Mouse (Mus musculus) CH12.LX (cell line): ENCODE results near the gene Gm20532. TPM values are rescaled to one million over a fixed set of nuclear protein-coding genes. Genes with fewer than 3 reads are reported as not detected.

Experiments used
- DNase-seq: peaks from one replicate; pipeline ENCODE4 v3.0.0-alpha.2; 2013; ENCODE audit errors: extremely low read depth
- H3K27ac ChIP-seq: 2 replicates; pipeline ENCODE4 v1.5.1; 2012; ENCODE audit warnings: low read depth, mild to moderate bottlenecking, control low read depth, moderate library complexity; ENCODE audit not compliant: insufficient read depth
- H3K27me3 ChIP-seq: replicated peaks from 2 replicates; pipeline ENCODE3; 2012; ENCODE audit warnings: inconsistent platforms
- H3K36me3 ChIP-seq, 2 experiments: replicated peaks in 1 of 2; 2 replicates each; pipeline versions ENCODE3 to v1.6.1; 2012; ENCODE audit warnings: inconsistent platforms in 1 of 2, low read length in 1 of 2, mild to moderate bottlenecking in 1 of 2, mixed read lengths in 1 of 2, moderate library complexity in 1 of 2; ENCODE audit not compliant: control insufficient read depth in 1 of 2, insufficient read depth in 1 of 2
- H3K4me1 ChIP-seq, 2 experiments: 2 replicates each; pipeline ENCODE4 v1.6.1; 2012; ENCODE audit warnings: inconsistent platforms in 1 of 2, moderate library complexity in 1 of 2; ENCODE audit not compliant: insufficient read depth in 2 of 2, control insufficient read depth in 1 of 2
- H3K4me2 ChIP-seq: 2 replicates; pipeline ENCODE4 v1.6.1; 2012; ENCODE audit warnings: low read depth, mild to moderate bottlenecking, control low read depth; ENCODE audit not compliant: poor library complexity, insufficient read depth, severe bottlenecking
- H3K4me3 ChIP-seq, 3 experiments: fragments of 150-350 bp in 1 of 3; sonication (generic) in 1 of 3; replicated peaks in 1 of 3; 2 replicates each; pipeline versions ENCODE3 to v1.5.1; 2011 to 2012; ENCODE audit warnings: low read depth in 2 of 3, low read length in 2 of 3, mild to moderate bottlenecking in 2 of 3, moderate library complexity in 2 of 3, control low read depth in 1 of 3, improper control_type of control experiment in 1 of 3, inconsistent platforms in 1 of 3, mixed read lengths in 1 of 3; ENCODE audit not compliant: poor library complexity in 1 of 3
- H3K79me2 ChIP-seq: replicated peaks from 2 replicates; pipeline ENCODE4 v1.6.1; 2012; ENCODE audit warnings: mild to moderate bottlenecking, moderate library complexity; ENCODE audit not compliant: control insufficient read depth, poor library complexity, insufficient read depth, severe bottlenecking; ENCODE audit errors: extremely low read depth
- H3K9ac ChIP-seq: 2 replicates; pipeline ENCODE4 v1.6.1; 2012; ENCODE audit warnings: low read depth, mild to moderate bottlenecking, control low read depth, moderate library complexity; ENCODE audit not compliant: insufficient read depth
- H3K9me3 ChIP-seq: replicated peaks from 2 replicates; pipeline ENCODE3; 2012; ENCODE audit warnings: low read length, inconsistent platforms, mixed read lengths
- BHLHE40 ChIP-seq: IDR thresholded peaks from 2 replicates; pipeline ENCODE4 v1.6.1; 2011; ENCODE audit warnings: mild to moderate bottlenecking, low read depth, low read length, improper control_type of control experiment
- E2F4 ChIP-seq: IDR thresholded peaks from 2 replicates; pipeline ENCODE4 v1.6.1; 2011; ENCODE audit warnings: low read depth, low read length, improper control_type of control experiment; ENCODE audit not compliant: insufficient replicate concordance
- ETS1 ChIP-seq: conservative IDR thresholded peaks from 2 replicates; pipeline ENCODE4 v1.6.1; 2012; ENCODE audit warnings: low read depth, mild to moderate bottlenecking, inconsistent platforms, low read length, improper control_type of control experiment, moderate library complexity
- HCFC1 ChIP-seq: IDR thresholded peaks from 2 replicates; pipeline ENCODE4 v1.6.1; 2012; ENCODE audit warnings: low read depth, mild to moderate bottlenecking, inconsistent platforms, low read length, improper control_type of control experiment
- IRF4 ChIP-seq: IDR thresholded peaks from 2 replicates; pipeline ENCODE4 v1.6.1; 2014; ENCODE audit warnings: low read depth, mild to moderate bottlenecking, inconsistent platforms, low read length, improper control_type of control experiment
- JUN ChIP-seq: IDR thresholded peaks from 2 replicates; pipeline ENCODE4 v1.6.1; 2011; ENCODE audit warnings: low read depth, mild to moderate bottlenecking, low read length, improper control_type of control experiment, moderate library complexity; ENCODE audit not compliant: insufficient read depth
- KAT2A ChIP-seq: IDR thresholded peaks from 2 replicates; pipeline ENCODE4 v1.6.1; 2012; ENCODE audit warnings: low read length, improper control_type of control experiment, inconsistent platforms; ENCODE audit not compliant: insufficient replicate concordance
- MAFK ChIP-seq: IDR thresholded peaks from 2 replicates; pipeline ENCODE4 v1.6.1; 2011; ENCODE audit warnings: low read length, improper control_type of control experiment; ENCODE audit not compliant: insufficient replicate concordance
- MAX ChIP-seq: IDR thresholded peaks from 2 replicates; pipeline ENCODE4 v1.6.1; 2011; ENCODE audit warnings: low read length, improper control_type of control experiment
- MAZ ChIP-seq: IDR thresholded peaks from 2 replicates; pipeline ENCODE4 v1.6.1; 2012; ENCODE audit warnings: low read depth, mild to moderate bottlenecking, inconsistent platforms, low read length, improper control_type of control experiment, moderate library complexity
- MXI1 ChIP-seq: IDR thresholded peaks from 2 replicates; pipeline ENCODE4 v1.6.1; 2011; ENCODE audit warnings: mild to moderate bottlenecking, low read depth, low read length, improper control_type of control experiment
- NELFE ChIP-seq: IDR thresholded peaks from 2 replicates; pipeline ENCODE4 v1.6.1; 2011; ENCODE audit warnings: low read depth, low read length, improper control_type of control experiment
- NRF1 ChIP-seq: IDR thresholded peaks from 2 replicates; pipeline ENCODE4 v1.6.1; 2014; ENCODE audit warnings: low read depth, mild to moderate bottlenecking, inconsistent platforms, low read length, improper control_type of control experiment, moderate library complexity
- RAD21 ChIP-seq: IDR thresholded peaks from 2 replicates; pipeline ENCODE4 v1.6.1; 2011; ENCODE audit warnings: low read depth, mild to moderate bottlenecking, low read length, improper control_type of control experiment, moderate library complexity
- RCOR1 ChIP-seq: conservative IDR thresholded peaks from 2 replicates; pipeline ENCODE4 v1.6.1; 2012; ENCODE audit warnings: low read depth, mild to moderate bottlenecking, inconsistent platforms, low read length, improper control_type of control experiment
- SMC3 ChIP-seq: IDR thresholded peaks from 2 replicates; pipeline ENCODE4 v1.6.1; 2011; ENCODE audit warnings: low read depth, low read length, improper control_type of control experiment
- TBP ChIP-seq: conservative IDR thresholded peaks from 2 replicates; pipeline ENCODE4 v1.6.1; 2011; ENCODE audit warnings: low read depth, low read length, improper control_type of control experiment
- TCF12 ChIP-seq: IDR thresholded peaks from 2 replicates; pipeline ENCODE4 v1.6.1; 2014; ENCODE audit warnings: low read depth, mild to moderate bottlenecking, inconsistent platforms, low read length, improper control_type of control experiment
- USF2 ChIP-seq: conservative IDR thresholded peaks from 2 replicates; pipeline ENCODE4 v1.6.1; 2011; ENCODE audit warnings: low read depth, low read length, improper control_type of control experiment
- ZC3H11A ChIP-seq: IDR thresholded peaks from 2 replicates; pipeline ENCODE4 v1.6.1; 2012; ENCODE audit warnings: low read depth, mild to moderate bottlenecking, inconsistent platforms, low read length, improper control_type of control experiment
- ZKSCAN1 ChIP-seq: IDR thresholded peaks from 2 replicates; pipeline ENCODE4 v1.6.1; 2012; ENCODE audit warnings: low read depth, inconsistent platforms, low read length, improper control_type of control experiment, borderline replicate concordance
- ZMIZ1 ChIP-seq: IDR thresholded peaks from 2 replicates; pipeline ENCODE4 v1.6.1; 2012; ENCODE audit warnings: low read depth, mild to moderate bottlenecking, inconsistent platforms, low read length, improper control_type of control experiment
- dilution Hi-C: fragments of 300-500 bp; cut with MboI; formaldehyde crosslinking; loops from 2 replicates; pipeline ENCODE4 v1.14.3; 2020; ENCODE audit warnings: low sequenced_read_pairs; ENCODE audit not compliant: extremely low pct_unique_long_range_greater_than_20kb, extremely low pct_ligation_motif_present
- in situ Hi-C: fragments of 300-500 bp; cut with MboI; formaldehyde crosslinking; loops from 3 replicates; pipeline ENCODE4 v1.14.3; 2019; ENCODE audit warnings: low sequenced_read_pairs, low pct_ligation_motif_present, low pct_unique_long_range_greater_than_20kb, mixed read lengths
- polyA plus RNA-seq: library from polyadenylated mRNA; unstranded; fragments of >175 nt; gene quantifications from 2 replicates; pipeline ENCODE4 v1.2.1, GENCODE M21; 2012; ENCODE audit warnings: low read depth; ENCODE audit not compliant: insufficient read length
- total RNA-seq, 2 experiments: library from RNA; depleted of rRNA; stranded (reverse); fragments of 300-350 nt in 1 of 2; fragments of >200 nt in 1 of 2; gene quantifications; 2 replicates each; pipeline ENCODE4 v1.2.3; 2012 to 2014

The Gm20532 gene
- total and polyA plus RNA-seq, 3 experiments, result not detected

DNA sequence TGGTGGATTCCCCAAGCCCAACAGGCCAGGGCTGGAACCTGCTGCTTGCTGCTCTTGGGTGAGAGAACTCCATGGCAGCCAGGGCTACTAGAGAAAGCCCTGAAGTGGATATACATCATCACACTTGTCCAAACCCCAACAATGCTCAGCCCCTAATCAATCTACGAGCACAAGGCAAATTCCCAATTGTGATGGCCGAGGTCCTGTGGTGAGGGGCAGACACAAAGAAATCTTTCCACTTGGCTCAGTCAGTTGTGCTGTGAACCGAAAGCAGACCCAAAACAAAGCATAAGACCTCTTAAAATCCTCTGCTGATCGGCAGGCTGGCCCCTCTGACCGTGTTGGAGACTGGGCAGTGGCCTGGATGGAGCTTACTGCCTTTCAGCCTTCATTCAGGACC is 11.6 kb upstream of the Gm20532 start:
- H3K27me3 ChIP-seq, result no peaks in the 10 kb centered on the region

DNA sequence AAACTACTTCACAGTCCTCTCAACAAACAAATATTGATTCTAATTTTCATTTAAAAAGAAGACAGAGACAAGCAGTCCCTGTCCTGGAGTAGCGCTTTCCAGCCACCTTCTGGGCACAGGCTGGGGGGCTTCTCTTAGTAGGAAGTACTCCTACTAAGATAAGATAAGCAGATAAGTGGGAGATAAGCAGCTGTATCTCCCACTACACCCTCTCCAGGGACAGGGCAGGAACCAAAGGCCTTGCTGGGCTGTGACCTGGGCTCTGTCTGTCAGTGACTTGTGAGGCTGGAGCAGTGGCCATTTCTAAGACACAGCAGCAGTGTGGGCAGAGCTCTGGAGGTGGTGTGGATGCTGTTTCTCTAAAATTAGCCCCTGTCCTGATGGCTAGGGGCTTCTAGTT is 11.1 kb upstream of the Gm20532 start:
- H3K4me1 ChIP-seq, result peaks cover 22 to 50% of the 10 kb centered on the region in 2 experiments
- no peak overlapping the region for H3K27ac ChIP-seq
- in situ Hi-C loops, result no loop called here
- H3K4me3 ChIP-seq, result no peak overlapping the region
- no peak overlapping the region for H3K9ac ChIP-seq
- H3K27me3 ChIP-seq, result no peaks in the 10 kb centered on the region
- H3K4me2 ChIP-seq, result no peak overlapping the region
- no peaks in the 10 kb centered on the region for H3K79me2 ChIP-seq
- DNase-seq, result no peak
- dilution Hi-C loops, result no loop called here
- no peaks in the 10 kb centered on the region for H3K36me3 ChIP-seq
- no peaks in the 10 kb centered on the region for H3K9me3 ChIP-seq
- TF ChIP-seq NELFE, result no peak
- no peak for TF ChIP-seq BHLHE40
- no peak for TF ChIP-seq RCOR1
- TF ChIP-seq ZC3H11A, result no peak
- no peak for TF ChIP-seq E2F4
- TF ChIP-seq USF2, result no peak
- TF ChIP-seq MAZ, result no peak
- no peak for TF ChIP-seq HCFC1
- no peak for TF ChIP-seq KAT2A
- TF ChIP-seq NRF1, result no peak
- TF ChIP-seq RAD21, result no peak

More for the DNA sequence above, 11.6 kb upstream of the Gm20532 start:
- in situ Hi-C loops, result no loop called here
- dilution Hi-C loops, result no loop called here
- peaks cover 22 to 54% of the 10 kb centered on the region in 2 experiments for H3K4me1 ChIP-seq
- no peak for TF ChIP-seq MAFK
- TF ChIP-seq ETS1, result no peak
- TF ChIP-seq ZKSCAN1, result no peak
- no peak for TF ChIP-seq JUN
- TF ChIP-seq MAX, result no peak
- no peak for TF ChIP-seq TBP
- TF ChIP-seq TCF12, result no peak
- TF ChIP-seq MAZ, result no peak
- TF ChIP-seq IRF4, result no peak
- TF ChIP-seq ZMIZ1, result no peak
- TF ChIP-seq USF2, result no peak
- no peak for TF ChIP-seq SMC3
- no peak for TF ChIP-seq BHLHE40
- TF ChIP-seq HCFC1, result no peak
- no peak for TF ChIP-seq RCOR1
- no peak for TF ChIP-seq E2F4
- TF ChIP-seq MXI1, result no peak
- no peak for TF ChIP-seq KAT2A
- H3K9ac ChIP-seq, result no peak overlapping the region
- H3K79me2 ChIP-seq, result no peaks in the 10 kb centered on the region
- H3K36me3 ChIP-seq, result no peaks in the 10 kb centered on the region
- no peak overlapping the region for H3K4me2 ChIP-seq
- H3K4me3 ChIP-seq, result no peak overlapping the region
- DNase-seq, result no peak
- H3K27ac ChIP-seq, result no peak overlapping the region
- no peaks in the 10 kb centered on the region for H3K9me3 ChIP-seq
